Comparison of ENCODE assay signal across 8 mouse cellular contexts in genomic region chr3:142439591-142440093, GRCm38 (mm10). TPM values are rescaled to one million over a fixed set of nuclear protein-coding genes. Genes with fewer than 3 reads are reported as not detected.
A peak's percentile ranks its signal among the peaks of the same experiment; 100 is the strongest.
DNase-seq lines count a peak whose midpoint lies in the region; TF ChIP-seq lines count a peak whose summit lies in the region.

No protein-coding gene starts in this region.

- no peak overlapping the region for H3K4me3 ChIP-seq in spleen, adult 2 months (ENCODE audit: extremely low read depth, insufficient read depth, insufficient read length)
- peak overlapping the region; percentile 19; the same call in 1 of the 2 replicates for H3K4me3 ChIP-seq in heart, embryonic 10.5 days

- TF ChIP-seq POLR2A in spleen, adult 2 months (IDR thresholded peaks at IDR 0.05; ENCODE audit: low read depth, low read length), result no peak

- H3K36me3 ChIP-seq in spleen, adult 2 months (ENCODE audit: control insufficient read depth, insufficient read depth, low read length), result no peaks in the 10 kb centered on the region
- H3K36me3 ChIP-seq in heart, embryonic 10.5 days, result no peaks in the 10 kb centered on the region

- no peaks in the 10 kb centered on the region for H3K9me3 ChIP-seq in heart, embryonic 10.5 days

- H3K4me1 ChIP-seq in spleen, adult 2 months (ENCODE audit: control insufficient read depth, insufficient read depth, insufficient read length), result no peaks in the 10 kb centered on the region
- H3K4me1 ChIP-seq in heart, embryonic 10.5 days, result peaks cover 80% of the 10 kb centered on the region

- H3K27ac ChIP-seq in spleen, adult 2 months (ENCODE audit: insufficient read depth, low read length), result 0 out of 2 replicates have a peak overlapping the region, but pooled peaks have one; percentile 8
- H3K27ac ChIP-seq in heart, embryonic 10.5 days, result peak overlapping the region; percentile 92

- no peaks in the 10 kb centered on the region for H3K27me3 ChIP-seq in spleen, adult 2 months (ENCODE audit: control insufficient read depth, insufficient read depth, low read length)
- no peaks in the 10 kb centered on the region for H3K27me3 ChIP-seq in heart, embryonic 10.5 days (ENCODE audit: insufficient read depth, poor library complexity, severe bottlenecking)

- 16% methylated on average over 7 of the region's 7 CpGs for WGBS in spleen, adult 2 months
- WGBS in heart, embryonic 10.5 days, result 11% methylated on average over 7 of the region's 7 CpGs

- no peak for TF ChIP-seq CTCF in spleen, adult 2 months (IDR thresholded peaks at IDR 0.05; ENCODE audit: extremely low read depth, insufficient read depth, insufficient read length, insufficient replicate concordance)

- no peak for DNase-seq in spleen, adult 2 months (ENCODE audit: low read depth in 1 of 2, low spot score in 2 of 2)
- DNase-seq in spleen, adult 12 weeks (ENCODE audit: low spot score), result no peak
- DNase-seq in heart, embryonic 10.5 days (ENCODE audit: low spot score), result peak; percentile 92
- peak; percentile 67 for DNase-seq in kidney, postnatal 14 days
- peak; percentile 60 for DNase-seq in skeletal muscle tissue, adult 2 months (ENCODE audit: low read depth, low spot score)
- no peak for DNase-seq in right cerebral cortex, postnatal 25 days
- no peak for DNase-seq in thymus, postnatal 25 days
- DNase-seq in thymus, postnatal 10 days (ENCODE audit: low spot score in 2 of 2), result no peak

RNA-seq across cellular contexts. Expression of gene Pdlim5, which starts 44.1 kb away (rescaled TPM):
- 27.4 and 31.1 TPM in 2 replicates for polyA plus RNA-seq in spleen, adult 2 months (2012; rRNA removed)
- 162 and 264 TPM in 2 replicates for polyA plus RNA-seq in heart, embryonic 10.5 days (2016; fragmentation: Nextera tagmentation; extraction: Ambion mirVana)

RNA-seq across cellular contexts. Expression of gene Gbp5, which starts 54.1 kb away (rescaled TPM):
- 4.1 and 4.9 TPM in 2 replicates for polyA plus RNA-seq in spleen, adult 2 months (2012; rRNA removed)
- polyA plus RNA-seq in heart, embryonic 10.5 days (2016; fragmentation: Nextera tagmentation; extraction: Ambion mirVana), result not detected in 2 replicates

Comparison
In these comparisons a context has a peak if more than half of its experiments do, and no peak if none do; other contexts are left out.
1. DNase-seq: peak in heart, embryonic 10.5 days (single experiment), kidney, postnatal 14 days (single experiment) and skeletal muscle tissue, adult 2 months (single experiment); none in spleen, adult 2 months (0 of 2), spleen, adult 12 weeks (single experiment), right cerebral cortex, postnatal 25 days (single experiment), thymus, postnatal 25 days (single experiment) and thymus, postnatal 10 days (0 of 2).